Mouse (Mus musculus) lung, postnatal 0 days (tissue): ENCODE measurements around the gene Camkv.

Source experiments
- CTCF ChIP-seq: IDR thresholded peaks from 2 replicates; pipeline ENCODE4 v1.5.1; 2016; ENCODE audit warnings: antibody characterized with exemption, mild to moderate bottlenecking
- EP300 ChIP-seq: IDR thresholded peaks from 2 replicates; pipeline ENCODE4 v1.6.1; 2016; ENCODE audit warnings: antibody characterized with exemption, mild to moderate bottlenecking, control low read depth

- TF ChIP-seq CTCF (no peak), EP300 (no peak)
These were observed 60.6 kb downstream of the Camkv start, which contains the start of gene Gm20662 for GRCm38 (mm10) chr9:107996049-107996448.
